Mouse (Mus musculus): Measurements from ENCODE around the gene Gm9780. TPM values are rescaled to one million over a fixed set of nuclear protein-coding genes. Genes with fewer than 3 reads are reported as not detected.
"Not testable (repeated sequence)": the region's sequence is repeated elsewhere in the genome, so short reads cannot be mapped to it uniquely, and the experiment has no call there.

The Gm9780 gene
- 5.2 and 6.3 TPM in 2 replicates for total RNA-seq (2012; rRNA removed)

DNA sequence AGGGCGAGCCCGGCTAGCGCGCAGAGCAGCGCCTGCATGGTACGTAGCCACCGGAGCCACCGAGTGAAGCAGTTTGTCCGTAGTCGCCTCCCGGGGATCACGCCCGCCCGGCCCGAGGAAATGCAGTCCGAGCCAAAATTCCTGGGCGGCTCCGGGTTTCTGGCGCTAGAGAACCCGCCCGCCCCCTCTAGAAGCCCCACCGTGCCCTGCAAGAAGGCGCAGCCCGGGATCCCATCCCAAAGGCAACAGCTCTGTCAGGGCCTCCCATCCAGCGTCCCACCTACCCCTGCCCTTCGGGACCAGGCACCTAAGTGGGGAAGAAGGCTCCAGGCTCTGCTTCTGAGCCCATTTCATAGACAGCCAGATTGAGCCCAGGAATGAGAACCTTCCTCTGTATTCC is at the start of gene Gm9780:
Gene Gm9780, minus strand, starts transcription at position 101 of the 400 bp plus-strand sequence.
- H3K9me3 ChIP-seq (ENCODE audit: control insufficient read depth, insufficient read depth, low read depth, low read length); in situ Hi-C loops (cut with MboI; ENCODE audit: low sequenced_read_pairs in 2 of 2, unreplicated experiment in 2 of 2); DNase-seq (ENCODE audit: low read depth, low spot score); H3K36me3 ChIP-seq (ENCODE audit: control insufficient read depth, insufficient read depth, low read length, poor library complexity, severe bottlenecking); H3K4me1 ChIP-seq (ENCODE audit: control insufficient read depth in 2 of 2, insufficient read depth in 2 of 2, low read length in 2 of 2, poor library complexity in 1 of 2); H3K27ac ChIP-seq (ENCODE audit: insufficient read depth, low read depth, low read length, poor library complexity, severe bottlenecking); H3K9ac ChIP-seq (ENCODE audit: insufficient read depth, low read depth, low read length, poor library complexity, severe bottlenecking); H3K4me3 ChIP-seq (ENCODE audit: insufficient read depth in 1 of 2, low read depth in 1 of 2, low read length in 2 of 2, poor library complexity in 1 of 2, severe bottlenecking in 1 of 2): not testable (repeated sequence)

DNA sequence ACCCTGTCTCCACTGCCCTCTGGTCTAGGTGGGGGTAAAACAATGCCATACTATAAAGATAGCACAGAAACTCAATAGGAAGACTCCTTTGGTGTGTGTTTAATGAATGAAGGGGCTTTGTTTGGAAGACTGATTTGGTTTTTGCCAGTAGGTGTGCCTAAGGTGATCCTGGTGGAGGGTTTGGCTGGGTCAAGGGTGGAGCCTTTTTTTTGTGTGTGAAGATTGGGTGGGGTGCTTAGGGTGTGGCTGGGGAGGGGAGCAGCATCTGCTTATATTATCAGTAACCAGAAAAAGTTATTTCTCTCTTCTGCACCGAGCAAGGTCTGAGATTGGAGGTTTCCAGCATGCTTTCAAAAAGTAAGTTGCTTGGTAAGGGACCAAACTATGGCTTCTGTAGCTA is 39.5 kb upstream of the Gm9780 start, which contains the start of gene Cphx3:
Gene Cphx3, plus strand, starts transcription at position 301 of the 400 bp plus-strand sequence.
- H3K36me3 ChIP-seq (ENCODE audit: control insufficient read depth, insufficient read depth, low read length, poor library complexity, severe bottlenecking); DNase-seq (ENCODE audit: low read depth, low spot score); H3K9ac ChIP-seq (ENCODE audit: insufficient read depth, low read depth, low read length, poor library complexity, severe bottlenecking); H3K9me3 ChIP-seq (ENCODE audit: control insufficient read depth, insufficient read depth, low read depth, low read length); in situ Hi-C loops (cut with MboI; ENCODE audit: low sequenced_read_pairs in 2 of 2, unreplicated experiment in 2 of 2); H3K4me1 ChIP-seq (ENCODE audit: control insufficient read depth in 2 of 2, insufficient read depth in 2 of 2, low read length in 2 of 2, poor library complexity in 1 of 2); H3K4me3 ChIP-seq (ENCODE audit: insufficient read depth in 1 of 2, low read depth in 1 of 2, low read length in 2 of 2, poor library complexity in 1 of 2, severe bottlenecking in 1 of 2); H3K27ac ChIP-seq (ENCODE audit: insufficient read depth, low read depth, low read length, poor library complexity, severe bottlenecking): not testable (repeated sequence)

DNA sequence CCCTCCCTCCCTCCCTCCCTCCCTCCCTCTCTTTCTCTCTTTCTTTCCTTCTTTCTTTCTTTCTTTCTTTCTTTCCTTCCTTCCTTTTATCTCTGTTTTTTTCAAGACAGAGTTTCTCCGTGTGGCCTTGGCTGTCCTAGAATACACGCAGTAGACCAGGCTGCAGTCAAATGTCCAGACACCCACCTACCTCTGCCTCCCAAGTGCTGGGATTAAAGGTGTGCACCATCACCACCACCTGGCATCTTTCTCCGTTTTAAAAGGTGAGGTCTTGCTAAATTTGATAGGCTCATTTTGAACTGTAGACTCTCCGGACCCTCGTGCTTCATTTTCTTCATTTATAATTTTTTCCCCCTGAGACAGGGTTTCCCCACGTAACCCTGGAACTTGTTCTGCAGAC is 38.7 kb upstream of the Gm9780 start, which contains the start of gene Cphx2:
Gene Cphx2, plus strand, starts transcription at position 301 of the 400 bp plus-strand sequence.
- in situ Hi-C loops (cut with MboI; ENCODE audit: low sequenced_read_pairs in 2 of 2, unreplicated experiment in 2 of 2); H3K9me3 ChIP-seq (ENCODE audit: control insufficient read depth, insufficient read depth, low read depth, low read length); H3K4me1 ChIP-seq (ENCODE audit: control insufficient read depth in 2 of 2, insufficient read depth in 2 of 2, low read length in 2 of 2, poor library complexity in 1 of 2); H3K36me3 ChIP-seq (ENCODE audit: control insufficient read depth, insufficient read depth, low read length, poor library complexity, severe bottlenecking); H3K4me3 ChIP-seq (ENCODE audit: insufficient read depth in 1 of 2, low read depth in 1 of 2, low read length in 2 of 2, poor library complexity in 1 of 2, severe bottlenecking in 1 of 2); DNase-seq (ENCODE audit: low read depth, low spot score); H3K27ac ChIP-seq (ENCODE audit: insufficient read depth, low read depth, low read length, poor library complexity, severe bottlenecking); H3K9ac ChIP-seq (ENCODE audit: insufficient read depth, low read depth, low read length, poor library complexity, severe bottlenecking): not testable (repeated sequence)

DNA sequence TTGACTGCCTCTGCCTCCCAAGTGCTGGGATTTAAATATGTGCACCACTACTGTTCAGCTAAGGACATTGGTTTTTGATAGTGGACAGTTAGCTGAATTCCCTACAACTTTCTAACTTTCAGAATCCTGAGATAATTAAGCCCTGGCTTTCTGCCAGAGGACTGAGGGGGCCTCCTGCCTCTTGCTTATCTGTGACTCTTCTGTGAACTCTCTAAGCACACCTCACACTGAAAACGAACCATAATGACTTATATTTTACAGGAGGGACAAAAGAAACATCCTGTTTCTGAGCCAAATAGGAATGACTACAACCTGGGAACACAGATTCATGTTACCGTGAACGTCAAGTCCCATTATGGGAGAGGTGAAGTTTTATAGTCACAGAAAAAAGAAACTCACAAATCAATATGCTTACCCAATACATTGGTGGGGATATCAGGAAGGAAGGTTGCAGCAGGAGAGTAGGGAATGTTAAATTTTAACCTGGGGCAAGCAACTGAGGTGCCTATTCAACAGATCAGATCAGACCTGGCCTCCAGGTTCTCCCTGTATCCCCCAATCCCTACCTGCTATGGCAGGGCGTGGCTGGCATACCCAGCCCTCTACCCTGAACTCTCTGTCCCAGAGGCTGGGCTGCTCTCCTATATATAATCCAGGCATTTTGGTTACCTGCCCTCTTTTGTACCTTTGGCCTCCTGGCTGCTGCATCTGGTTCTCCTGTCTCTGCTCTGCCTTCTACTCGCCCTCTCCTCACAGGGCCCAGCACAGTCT is 34.3 kb upstream of the Gm9780 start:
- H3K4me1 ChIP-seq (ENCODE audit: control insufficient read depth in 2 of 2, insufficient read depth in 2 of 2, low read length in 2 of 2, poor library complexity in 1 of 2); H3K36me3 ChIP-seq (ENCODE audit: control insufficient read depth, insufficient read depth, low read length, poor library complexity, severe bottlenecking); H3K4me3 ChIP-seq (ENCODE audit: insufficient read depth in 1 of 2, low read depth in 1 of 2, low read length in 2 of 2, poor library complexity in 1 of 2, severe bottlenecking in 1 of 2); H3K27ac ChIP-seq (ENCODE audit: insufficient read depth, low read depth, low read length, poor library complexity, severe bottlenecking); DNase-seq (ENCODE audit: low read depth, low spot score); H3K9me3 ChIP-seq (ENCODE audit: control insufficient read depth, insufficient read depth, low read depth, low read length); H3K9ac ChIP-seq (ENCODE audit: insufficient read depth, low read depth, low read length, poor library complexity, severe bottlenecking); in situ Hi-C loops (cut with MboI; ENCODE audit: low sequenced_read_pairs in 2 of 2, unreplicated experiment in 2 of 2): not testable (repeated sequence)

DNA sequence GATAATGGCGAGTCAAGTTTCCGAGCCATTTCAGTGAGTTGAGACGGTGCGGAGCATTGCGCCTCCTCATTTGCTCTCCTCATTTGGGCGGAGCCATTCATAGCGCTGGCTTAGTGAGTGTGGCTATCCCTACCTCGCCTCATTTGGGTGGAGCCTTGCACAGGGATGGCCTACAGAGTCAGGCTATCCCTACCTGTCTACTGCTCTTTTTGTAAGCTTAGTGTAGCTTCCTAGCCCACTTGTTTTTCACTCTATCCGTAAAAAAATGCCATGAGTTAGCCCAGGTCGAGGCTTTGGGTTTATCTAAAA is 24.8 kb upstream of the Gm9780 start, which contains the start of gene Tmem254c:
Gene Tmem254c, minus strand, starts transcription at position 31 of the 309 bp plus-strand sequence.
- H3K4me3 ChIP-seq (ENCODE audit: insufficient read depth in 1 of 2, low read depth in 1 of 2, low read length in 2 of 2, poor library complexity in 1 of 2, severe bottlenecking in 1 of 2); H3K9me3 ChIP-seq (ENCODE audit: control insufficient read depth, insufficient read depth, low read depth, low read length); DNase-seq (ENCODE audit: low read depth, low spot score); H3K36me3 ChIP-seq (ENCODE audit: control insufficient read depth, insufficient read depth, low read length, poor library complexity, severe bottlenecking); H3K27ac ChIP-seq (ENCODE audit: insufficient read depth, low read depth, low read length, poor library complexity, severe bottlenecking); H3K4me1 ChIP-seq (ENCODE audit: control insufficient read depth in 2 of 2, insufficient read depth in 2 of 2, low read length in 2 of 2, poor library complexity in 1 of 2); H3K9ac ChIP-seq (ENCODE audit: insufficient read depth, low read depth, low read length, poor library complexity, severe bottlenecking); in situ Hi-C loops (cut with MboI; ENCODE audit: low sequenced_read_pairs in 2 of 2, unreplicated experiment in 2 of 2): not testable (repeated sequence)

DNA sequence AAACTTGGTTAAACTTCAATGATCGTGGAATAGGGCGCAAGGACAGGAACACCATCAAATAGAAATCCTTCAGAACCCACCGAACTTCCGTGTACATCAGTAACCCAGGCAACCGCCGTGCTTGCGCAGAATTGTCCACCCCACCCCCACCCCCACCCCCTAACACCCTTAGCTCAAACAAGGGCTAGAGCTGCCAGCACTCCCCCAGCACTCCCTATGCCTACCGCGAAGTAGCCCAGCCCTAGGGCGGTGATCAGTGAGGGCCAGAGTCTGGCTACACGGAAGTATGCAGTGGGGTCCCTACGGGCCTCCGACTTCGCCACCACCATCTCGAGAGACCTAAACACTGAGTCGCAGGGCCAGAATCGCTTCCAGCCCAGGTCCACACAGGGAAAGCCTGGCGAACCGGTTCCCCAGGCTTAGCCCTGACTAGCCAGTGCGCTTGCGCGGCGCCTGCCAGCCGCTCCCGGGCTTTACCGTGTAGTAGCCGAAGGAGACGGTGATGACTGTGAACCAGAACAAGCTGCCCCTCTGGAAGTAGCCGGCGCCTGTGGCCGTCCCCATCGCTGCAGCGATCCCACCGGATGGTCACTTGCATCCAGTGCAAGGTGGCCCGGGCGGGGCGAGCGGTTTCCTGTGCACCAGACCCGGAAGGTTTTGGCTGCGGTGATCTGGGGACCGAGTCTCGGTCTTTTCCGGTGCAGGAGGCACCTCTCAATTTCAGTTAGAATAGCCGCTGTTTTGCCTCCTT is 24.2 kb upstream of the Gm9780 start:
- H3K4me1 ChIP-seq (ENCODE audit: control insufficient read depth in 2 of 2, insufficient read depth in 2 of 2, low read length in 2 of 2, poor library complexity in 1 of 2); DNase-seq (ENCODE audit: low read depth, low spot score); H3K9ac ChIP-seq (ENCODE audit: insufficient read depth, low read depth, low read length, poor library complexity, severe bottlenecking); H3K9me3 ChIP-seq (ENCODE audit: control insufficient read depth, insufficient read depth, low read depth, low read length); H3K4me3 ChIP-seq (ENCODE audit: insufficient read depth in 1 of 2, low read depth in 1 of 2, low read length in 2 of 2, poor library complexity in 1 of 2, severe bottlenecking in 1 of 2); H3K27ac ChIP-seq (ENCODE audit: insufficient read depth, low read depth, low read length, poor library complexity, severe bottlenecking); H3K36me3 ChIP-seq (ENCODE audit: control insufficient read depth, insufficient read depth, low read length, poor library complexity, severe bottlenecking); in situ Hi-C loops (cut with MboI; ENCODE audit: low sequenced_read_pairs in 2 of 2, unreplicated experiment in 2 of 2): not testable (repeated sequence)

DNA sequence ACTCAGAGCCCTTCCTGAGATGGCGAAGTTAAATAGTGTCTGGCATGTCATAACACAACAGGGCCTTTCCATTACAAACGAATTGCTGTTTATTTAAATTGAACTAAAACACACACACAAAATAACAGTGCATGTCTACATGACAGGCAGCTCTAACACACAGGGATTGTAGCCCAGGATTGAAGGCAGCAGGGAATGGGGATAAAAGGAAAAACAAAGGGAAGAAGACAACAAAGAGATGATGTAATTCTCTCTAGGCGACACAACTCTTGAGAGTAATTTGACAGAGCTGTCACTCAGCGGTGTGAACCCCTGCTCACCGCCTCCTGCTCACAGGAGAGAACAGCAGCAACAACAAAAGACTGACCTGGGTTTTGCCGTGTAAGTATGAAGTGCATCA is 16.9 kb upstream of the Gm9780 start:
- DNase-seq (ENCODE audit: low read depth, low spot score); H3K9me3 ChIP-seq (ENCODE audit: control insufficient read depth, insufficient read depth, low read depth, low read length); H3K36me3 ChIP-seq (ENCODE audit: control insufficient read depth, insufficient read depth, low read length, poor library complexity, severe bottlenecking); H3K9ac ChIP-seq (ENCODE audit: insufficient read depth, low read depth, low read length, poor library complexity, severe bottlenecking); H3K4me1 ChIP-seq (ENCODE audit: control insufficient read depth in 2 of 2, insufficient read depth in 2 of 2, low read length in 2 of 2, poor library complexity in 1 of 2); in situ Hi-C loops (cut with MboI; ENCODE audit: low sequenced_read_pairs in 2 of 2, unreplicated experiment in 2 of 2); H3K27ac ChIP-seq (ENCODE audit: insufficient read depth, low read depth, low read length, poor library complexity, severe bottlenecking); H3K4me3 ChIP-seq (ENCODE audit: insufficient read depth in 1 of 2, low read depth in 1 of 2, low read length in 2 of 2, poor library complexity in 1 of 2, severe bottlenecking in 1 of 2): not testable (repeated sequence)

DNA sequence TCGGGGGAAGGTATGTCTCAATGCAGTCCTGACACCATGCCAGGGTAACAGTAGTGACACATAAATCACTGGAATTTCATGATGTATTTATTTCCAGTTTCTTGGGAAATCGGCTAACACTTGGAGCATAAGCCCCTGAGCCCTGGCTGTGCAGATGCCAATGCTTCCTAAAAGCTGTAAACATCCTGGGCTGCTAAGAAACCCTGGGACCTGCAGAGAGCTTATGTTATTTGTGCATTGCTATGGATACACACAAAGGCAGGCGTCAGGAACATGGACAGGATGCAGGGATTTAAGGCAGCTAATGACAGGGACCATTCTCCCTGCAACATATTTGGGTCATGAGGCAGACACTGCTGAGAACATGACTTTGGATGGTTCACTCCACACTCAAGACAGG is 15.7 kb upstream of the Gm9780 start:
- H3K9me3 ChIP-seq (ENCODE audit: control insufficient read depth, insufficient read depth, low read depth, low read length); DNase-seq (ENCODE audit: low read depth, low spot score); H3K9ac ChIP-seq (ENCODE audit: insufficient read depth, low read depth, low read length, poor library complexity, severe bottlenecking); H3K27ac ChIP-seq (ENCODE audit: insufficient read depth, low read depth, low read length, poor library complexity, severe bottlenecking); in situ Hi-C loops (cut with MboI; ENCODE audit: low sequenced_read_pairs in 2 of 2, unreplicated experiment in 2 of 2); H3K4me1 ChIP-seq (ENCODE audit: control insufficient read depth in 2 of 2, insufficient read depth in 2 of 2, low read length in 2 of 2, poor library complexity in 1 of 2); H3K4me3 ChIP-seq (ENCODE audit: insufficient read depth in 1 of 2, low read depth in 1 of 2, low read length in 2 of 2, poor library complexity in 1 of 2, severe bottlenecking in 1 of 2); H3K36me3 ChIP-seq (ENCODE audit: control insufficient read depth, insufficient read depth, low read length, poor library complexity, severe bottlenecking): not testable (repeated sequence)

Measured in ES-E14 (cell line).